Mouse (Mus musculus): ENCODE measurements around the gene Trim34b.

GRCm38 (mm10) chr7:104353600-104353967 is 24.3 kb downstream of the Trim34b start:
- TF ChIP-seq POLR2A (IDR thresholded peaks at IDR 0.05; ENCODE audit: extremely low read depth, insufficient read depth, low read length) (no peak), CTCF (IDR thresholded peaks at IDR 0.05; ENCODE audit: extremely low read depth, insufficient read depth, low read length) (no peak)

Measured in cortical plate, adult 2 months (tissue).